Mouse (Mus musculus) E14TG2a.4 (cell line): ENCODE measurements around the gene Sgpp2.

Experiments
- CTCF ChIP-seq: conservative IDR thresholded peaks from 2 replicates; pipeline ENCODE4 v1.5.1; 2014; ENCODE audit warnings: low read length
- NANOG ChIP-seq: IDR thresholded peaks from 2 replicates; pipeline ENCODE4 v1.6.1; 2014; ENCODE audit warnings: borderline replicate concordance, low read length, mixed read lengths

GRCm38 (mm10) chr1:78425793-78426700, 115.9 kb downstream of the Sgpp2 start:
- TF ChIP-seq CTCF = no peak
- TF ChIP-seq NANOG = no peak
